Mouse (Mus musculus) cerebellum, adult 8-10 months (tissue): ENCODE data around the gene Fbxo17.

Experiments used
- DNase-seq: peaks from one replicate; pipeline ENCODE4 v3.0.0; 2022

The Fbxo17 gene

DNA sequence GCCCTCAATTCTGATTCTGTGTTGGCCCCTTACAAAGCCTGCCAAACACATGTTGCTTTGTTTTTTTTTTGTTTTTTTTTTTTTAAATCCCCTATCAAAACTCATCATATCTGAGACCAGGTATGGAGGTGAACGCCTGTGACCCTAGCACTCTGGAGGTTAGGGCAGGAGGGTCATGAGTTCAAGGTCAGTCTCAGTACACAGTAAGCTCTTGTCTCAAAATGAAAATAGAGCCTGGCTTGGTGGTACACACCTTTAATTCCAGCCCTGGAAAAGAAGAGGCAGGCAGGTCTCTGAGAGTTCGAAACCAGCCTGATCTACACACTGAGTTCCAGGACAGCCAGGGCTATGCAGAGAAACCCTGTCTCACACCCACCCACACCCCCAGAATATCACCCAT is 3.0 kb downstream of the Fbxo17 start:
- no peak for DNase-seq

DNA sequence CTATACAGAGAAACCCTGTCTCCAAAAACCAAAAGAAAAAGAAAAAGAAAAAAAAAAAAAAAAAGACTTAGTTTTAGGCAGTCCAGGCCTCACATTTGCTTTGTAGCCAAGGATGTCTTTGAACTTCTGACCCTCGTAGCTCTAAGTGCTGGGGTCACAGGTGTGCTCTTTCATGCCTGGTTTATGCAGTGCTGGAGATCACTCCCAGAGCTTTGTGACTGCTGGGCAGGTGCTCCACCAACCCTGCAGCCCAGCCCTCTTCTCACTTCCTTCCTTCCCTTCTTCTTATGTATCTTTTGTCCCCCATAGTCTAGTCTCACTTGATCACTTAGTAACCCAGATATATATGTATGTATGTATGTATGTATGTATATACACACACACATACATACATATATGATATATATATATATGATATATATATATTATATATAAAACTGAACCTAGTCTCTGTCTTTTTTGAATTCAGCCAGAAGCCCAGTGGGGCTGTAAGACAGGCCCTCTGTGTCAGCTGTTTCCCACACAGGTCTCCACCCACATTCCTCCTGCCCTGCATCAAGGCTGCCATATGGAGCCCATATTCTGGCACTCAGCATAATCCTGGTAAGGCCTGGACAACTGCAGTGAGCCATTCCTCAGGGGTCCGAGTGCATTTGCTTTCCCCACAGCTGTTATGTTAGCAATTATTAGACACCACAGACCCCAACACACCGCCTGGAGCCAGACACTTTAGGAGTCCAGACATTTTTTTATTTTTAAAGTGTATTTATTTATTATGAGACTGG is 4.3 kb downstream of the Fbxo17 start:
- DNase-seq = no peak

DNA sequence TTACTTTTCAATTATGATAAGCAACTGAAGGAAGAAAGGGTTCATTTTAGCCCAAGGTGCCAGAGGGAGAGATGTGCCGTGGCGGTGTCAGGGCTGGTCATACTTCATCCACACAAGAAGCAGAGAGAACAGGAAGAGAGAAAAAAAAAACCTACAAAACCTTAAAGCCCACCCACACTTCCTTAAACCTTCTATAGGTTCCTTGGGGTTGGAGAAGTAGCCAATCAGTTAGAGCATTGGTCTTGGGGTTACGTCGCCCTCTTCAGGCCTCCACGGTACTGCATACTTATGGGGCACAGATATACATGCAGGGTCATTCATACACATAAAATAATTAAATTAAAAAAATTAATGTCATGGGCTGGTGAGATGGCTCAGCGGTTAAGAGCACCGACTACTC is 5.5 kb downstream of the Fbxo17 start:
- DNase-seq = no peak

DNA sequence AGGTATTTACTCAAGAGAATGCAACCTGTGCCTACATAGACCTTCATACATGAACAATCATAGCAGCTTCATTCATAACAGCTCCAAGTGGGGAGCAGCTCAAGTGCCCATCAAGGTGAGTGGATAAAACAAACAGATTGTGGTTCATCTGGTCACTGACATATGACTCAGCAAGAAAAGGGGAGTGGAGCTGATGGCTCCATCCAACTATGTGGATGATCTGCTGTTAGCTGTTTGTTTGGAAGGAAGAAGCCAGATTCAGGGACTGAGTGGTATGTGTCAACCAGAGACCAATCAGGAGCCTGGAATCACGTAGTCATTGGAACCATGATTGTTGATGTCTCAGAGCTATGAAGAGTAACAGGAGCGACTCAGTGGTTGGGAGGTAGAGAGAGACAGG is 8.0 kb downstream of the Fbxo17 start:
- no peak for DNase-seq

DNA sequence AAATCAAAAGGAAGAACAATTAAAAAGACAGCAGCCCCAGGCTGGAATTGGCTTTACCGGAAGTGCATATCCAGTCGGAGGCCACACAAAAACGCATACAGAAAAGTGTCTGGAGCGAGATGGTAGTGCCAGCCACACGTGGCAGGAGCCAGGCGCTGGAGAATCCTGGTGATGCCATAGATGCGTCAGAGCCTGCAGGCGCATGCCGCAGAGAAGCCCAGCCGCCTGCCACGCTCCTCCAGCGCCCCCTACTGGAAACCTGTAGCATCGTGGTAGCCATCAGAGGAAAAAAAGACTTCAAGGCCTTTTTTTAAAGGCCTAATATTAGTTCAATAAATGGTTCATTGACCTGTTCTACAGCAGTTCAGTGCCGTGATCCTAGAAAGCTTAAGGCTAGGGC is 10.0 kb downstream of the Fbxo17 start:
- DNase-seq = peak; percentile 84

DNA sequence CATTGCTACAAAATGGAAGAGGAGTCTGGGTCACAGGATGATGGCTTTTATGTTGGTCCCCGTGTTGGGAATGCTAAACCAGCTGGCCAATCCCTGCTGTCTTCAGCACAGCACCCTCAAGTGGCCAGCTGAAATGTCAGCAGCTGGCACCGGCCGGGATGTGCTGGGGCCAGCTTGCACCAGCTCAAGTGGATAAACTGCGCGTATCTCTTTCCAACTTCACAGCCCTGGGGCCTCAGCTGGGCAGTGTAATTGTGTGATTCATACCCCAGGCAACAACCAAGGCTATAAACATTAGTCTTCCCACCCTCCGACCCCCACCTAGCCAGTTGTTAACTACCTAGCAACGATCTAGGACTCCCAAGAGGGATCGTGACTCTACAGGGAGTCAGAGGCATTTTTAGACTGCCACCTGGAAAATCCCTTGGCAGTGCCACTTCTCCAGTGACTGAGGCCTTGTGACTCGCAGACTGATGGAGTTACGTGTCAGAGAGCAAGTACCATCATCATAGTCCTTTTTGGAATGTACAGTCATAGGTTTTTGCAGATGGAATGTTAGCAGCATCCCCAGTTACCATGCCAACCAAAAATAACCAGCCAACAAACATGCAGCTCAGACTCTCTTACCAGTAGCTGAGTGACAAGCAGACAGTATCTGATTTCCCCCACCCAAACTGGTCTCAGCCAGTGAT is 11.2 kb downstream of the Fbxo17 start:
- no peak for DNase-seq

DNA sequence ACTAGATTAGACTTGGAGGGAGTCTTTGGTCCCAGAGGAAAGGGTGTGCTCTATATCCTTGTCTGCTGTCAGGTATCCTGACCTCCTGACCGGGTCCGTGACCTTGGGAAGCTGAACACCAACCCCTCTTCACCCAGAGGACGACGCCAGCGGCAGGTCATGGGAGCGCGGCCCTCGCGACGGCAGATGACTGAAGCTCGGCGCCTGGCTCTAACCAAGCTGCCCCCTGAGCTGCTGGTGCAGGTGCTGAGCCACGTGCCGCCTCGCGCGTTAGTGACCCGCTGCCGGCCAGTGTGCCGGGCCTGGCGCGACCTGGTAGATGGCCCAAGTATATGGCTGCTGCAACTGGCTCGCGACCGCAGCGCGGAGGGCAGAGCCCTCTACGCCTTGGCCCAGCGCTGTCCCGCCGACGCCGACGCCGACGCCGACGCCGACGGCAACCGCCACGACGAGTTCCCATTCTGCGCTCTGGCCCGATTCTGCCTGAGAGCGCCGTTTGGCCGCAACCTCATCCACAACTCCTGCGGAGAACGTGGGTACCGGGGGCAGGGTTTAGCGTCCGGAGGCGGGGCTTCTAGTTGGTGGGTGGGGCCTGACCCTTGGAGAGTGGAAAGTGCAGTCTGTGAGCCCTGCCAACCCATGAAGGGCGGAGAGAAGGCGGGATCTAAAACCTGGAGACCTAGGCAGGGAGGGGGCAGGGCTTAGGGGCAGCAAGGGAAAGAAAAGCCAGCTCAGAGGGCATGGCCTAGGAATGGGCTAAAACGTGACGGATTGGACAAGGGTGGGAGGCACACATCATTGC is 15.9 kb downstream of the Fbxo17 start:
- DNase-seq = peak; percentile 58

DNA sequence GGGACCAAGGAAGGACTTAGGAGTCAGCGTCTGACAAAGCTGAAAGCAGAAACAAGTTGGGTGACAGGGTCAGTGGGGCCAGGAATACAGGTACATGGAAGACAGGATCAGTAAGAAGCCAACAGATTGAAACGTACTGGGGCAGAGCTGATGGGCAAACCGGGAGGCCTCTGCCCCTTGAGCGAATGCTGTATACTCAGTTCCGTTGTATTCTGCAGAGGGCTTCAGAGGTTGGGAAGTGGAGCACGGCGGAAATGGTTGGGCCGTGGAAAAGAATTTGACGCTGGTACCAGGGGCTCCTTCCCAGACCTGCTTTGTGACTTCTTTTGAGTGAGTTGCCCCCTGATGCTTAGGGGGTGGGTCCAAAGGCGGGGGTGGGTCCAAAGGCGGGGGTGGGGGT is 16.6 kb downstream of the Fbxo17 start:
- no peak for DNase-seq

DNA sequence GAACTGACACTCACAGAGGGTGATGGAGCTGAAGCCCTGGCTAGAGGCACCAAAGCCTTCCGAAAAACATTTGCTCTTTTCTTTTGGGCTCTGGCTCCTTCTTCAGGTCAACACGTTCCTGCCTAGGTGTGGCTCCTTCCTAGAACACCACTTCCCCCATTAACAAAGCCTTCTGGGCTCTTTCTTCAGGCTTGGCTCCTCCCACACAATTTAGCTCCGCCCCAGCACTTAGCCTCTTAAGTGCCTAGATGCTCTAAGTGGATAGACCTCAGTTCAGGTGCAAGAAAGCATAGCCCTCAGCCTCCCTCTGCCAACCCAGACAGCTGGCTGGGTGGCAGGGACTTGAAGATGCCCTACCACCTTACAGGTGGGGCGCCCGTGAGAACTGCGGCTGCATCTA is 19.1 kb downstream of the Fbxo17 start:
- no peak for DNase-seq

DNA sequence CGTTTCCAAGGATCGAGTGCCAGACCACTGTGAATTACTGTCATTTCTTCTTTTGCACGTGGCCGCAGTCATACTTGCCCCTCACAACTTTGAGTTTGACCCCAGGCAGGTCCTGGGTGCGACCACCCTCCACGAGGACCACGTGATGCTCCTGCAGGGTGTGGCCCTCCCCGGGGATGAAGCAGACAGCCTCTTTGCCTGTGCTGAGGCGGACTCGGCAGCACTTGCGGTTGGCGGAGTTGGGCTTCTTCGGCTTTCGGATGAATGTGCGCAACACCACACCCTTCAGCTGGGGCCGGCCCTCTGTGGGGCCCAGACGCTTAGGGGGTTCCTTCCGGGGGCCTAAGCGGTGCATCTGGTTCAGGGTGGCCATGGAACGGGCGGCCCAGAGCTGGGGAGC is 23.2 kb downstream of the Fbxo17 start:
- no peak for DNase-seq

DNA sequence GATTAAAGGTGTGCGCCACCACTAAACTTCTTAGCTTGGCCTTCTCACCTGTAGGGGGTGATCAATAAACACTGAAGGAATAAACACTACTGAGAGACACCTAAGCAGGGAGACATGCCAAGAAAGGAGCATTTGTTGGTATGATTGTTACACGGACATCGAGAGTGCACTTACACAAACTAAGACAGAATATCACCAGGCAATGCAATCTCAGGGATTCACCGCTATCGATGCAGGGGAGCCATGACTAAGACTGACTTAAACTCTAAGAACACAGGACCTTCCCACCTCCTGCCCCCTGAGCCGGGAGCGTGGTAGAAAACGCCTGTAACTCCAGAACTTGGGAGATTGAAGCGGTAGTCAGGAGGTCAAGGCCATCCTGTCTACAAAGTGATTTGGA is 24.3 kb downstream of the Fbxo17 start:
- DNase-seq = no peak

DNA sequence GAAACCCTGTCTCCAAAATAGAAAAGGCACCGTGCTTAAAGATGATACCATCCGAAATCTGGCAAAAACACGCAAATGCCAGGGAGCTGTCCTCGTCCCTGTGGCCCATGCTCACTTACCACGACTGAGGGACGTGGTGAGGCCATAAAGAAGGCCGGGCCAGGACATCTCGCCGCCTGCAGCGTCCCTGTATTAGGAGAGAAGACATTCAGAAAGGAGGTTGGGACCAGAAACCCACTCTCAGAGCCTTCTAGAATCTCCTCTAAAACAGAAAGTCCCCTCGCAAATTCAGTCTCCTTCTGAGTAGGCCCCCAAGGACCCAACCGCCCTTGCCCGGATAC is 24.7 kb downstream of the Fbxo17 start:
- DNase-seq = no peak

DNA sequence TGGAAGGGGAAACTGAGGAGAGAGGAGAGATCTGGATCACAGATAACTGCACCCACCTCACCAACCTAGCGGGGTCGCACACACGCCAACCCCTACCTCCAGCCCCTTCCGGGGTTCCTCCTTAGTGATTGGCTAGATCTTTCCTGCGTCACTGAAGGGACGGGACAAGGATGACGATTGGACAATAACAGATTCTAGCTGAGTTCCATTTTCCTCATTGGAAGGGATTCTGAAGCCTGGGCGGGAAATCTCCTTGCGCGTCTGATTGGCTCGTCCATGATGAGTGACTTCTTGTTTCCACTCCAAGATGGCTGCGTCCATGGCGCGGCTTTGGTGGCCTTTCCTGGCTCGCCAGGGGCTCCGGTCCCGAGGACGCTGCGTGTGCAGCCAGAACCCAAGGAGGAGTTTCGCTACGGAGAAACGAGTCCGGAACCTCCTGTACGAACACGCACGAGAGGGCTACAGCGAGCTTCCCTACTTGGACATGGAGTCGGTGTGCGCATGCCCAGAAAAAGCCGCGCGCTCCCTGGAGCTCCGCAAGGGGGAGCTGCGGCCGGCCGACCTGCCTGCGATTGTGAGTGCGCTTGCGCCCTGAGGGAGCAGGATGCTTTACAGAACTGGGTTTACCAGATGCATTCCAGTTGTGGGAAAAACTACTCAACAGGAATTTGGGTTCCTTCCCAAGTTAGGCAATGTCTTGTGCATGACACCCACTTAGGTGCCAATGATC is 25.3 kb downstream of the Fbxo17 start, which contains the start of the genes Mrps12 and Sars2:
Gene Mrps12 (minus strand): TSS at position 112 of the 730 bp plus-strand sequence.
Gene Sars2 (plus strand): TSS at position 284 of the 730 bp plus-strand sequence.
- DNase-seq = peak; percentile 97

DNA sequence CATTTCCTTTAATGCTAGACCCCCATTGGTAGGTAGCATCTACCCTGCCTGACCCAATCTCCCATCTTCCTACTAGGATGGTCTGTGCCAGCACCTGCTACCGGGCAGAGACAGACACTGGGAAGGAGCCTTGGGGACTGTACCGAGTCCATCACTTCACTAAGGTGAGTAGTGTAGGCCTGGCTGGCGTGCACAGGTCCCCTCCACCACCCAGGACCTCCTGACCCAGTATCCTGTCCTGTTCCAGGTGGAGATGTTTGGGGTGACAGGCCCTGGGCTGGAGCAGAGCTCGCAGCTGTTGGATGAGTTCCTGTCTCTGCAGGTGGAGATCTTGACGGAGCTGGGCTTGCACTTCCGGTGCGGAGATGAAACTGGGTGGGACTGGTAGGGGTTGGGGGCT is 33.3 kb downstream of the Fbxo17 start:
- DNase-seq = no peak

DNA sequence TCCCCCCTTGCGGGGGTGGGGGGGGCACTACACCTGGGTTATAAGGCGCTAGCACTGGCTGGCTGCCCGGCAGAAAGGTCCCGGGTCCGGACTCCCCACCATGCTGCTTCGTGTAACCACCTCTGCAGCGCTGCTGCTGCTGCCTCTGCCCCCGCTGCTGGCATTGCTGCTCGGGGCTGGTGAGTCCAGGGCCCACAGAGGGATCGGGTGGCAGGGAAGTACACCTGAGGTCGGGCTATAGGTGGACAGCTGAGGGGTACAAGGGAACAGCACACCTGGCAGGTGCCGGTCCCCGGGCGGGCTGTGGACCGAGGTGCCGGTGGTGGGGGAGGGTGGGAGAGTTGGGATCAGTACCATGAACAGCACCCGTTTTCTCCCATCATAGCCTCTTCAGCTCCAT is 39.5 kb downstream of the Fbxo17 start, which contains the start of gene Ccer2:
Gene Ccer2 (plus strand): TSS at position 96 of the 400 bp plus-strand sequence.
- DNase-seq = no peak

DNA sequence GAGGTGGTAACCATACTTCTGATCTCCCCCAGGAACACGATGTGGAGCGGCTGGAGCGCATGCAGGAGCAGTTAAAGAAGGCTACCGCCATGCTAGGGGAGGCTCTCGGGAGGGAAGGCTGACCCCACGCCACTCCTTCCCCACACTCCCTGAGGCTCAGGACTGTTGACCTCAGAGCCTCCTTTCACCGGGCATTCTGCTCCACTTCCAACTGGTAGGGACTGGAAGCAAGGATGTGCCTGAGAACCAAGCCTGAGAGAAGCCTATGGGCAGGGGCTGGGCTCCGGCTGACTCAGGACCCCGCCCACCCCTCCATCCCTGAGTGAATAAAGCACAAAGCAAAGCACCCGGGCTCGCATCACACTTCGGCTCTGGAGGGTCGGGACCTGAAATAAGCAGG is 42.0 kb downstream of the Fbxo17 start:
- no peak for DNase-seq

DNA sequence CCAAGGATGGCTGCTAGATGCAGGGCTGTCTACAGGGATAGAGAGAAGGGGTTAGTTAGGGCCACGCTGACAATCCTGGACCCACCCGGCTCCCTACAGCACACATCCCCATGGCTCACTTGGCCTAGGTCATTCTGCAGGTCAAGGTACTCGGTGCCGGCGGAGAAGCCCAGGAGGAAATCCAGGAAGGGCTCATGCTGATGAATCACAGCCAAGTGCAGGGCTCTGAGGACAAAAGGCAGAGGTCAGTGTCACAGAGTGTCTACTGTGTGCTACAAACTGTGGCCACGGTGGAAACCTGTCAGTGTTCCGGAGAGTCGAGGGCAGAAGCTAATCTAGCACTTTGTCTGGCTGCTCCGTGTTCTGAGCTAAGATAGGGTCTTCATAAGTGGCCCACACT is 45.3 kb downstream of the Fbxo17 start:
- no peak for DNase-seq

DNA sequence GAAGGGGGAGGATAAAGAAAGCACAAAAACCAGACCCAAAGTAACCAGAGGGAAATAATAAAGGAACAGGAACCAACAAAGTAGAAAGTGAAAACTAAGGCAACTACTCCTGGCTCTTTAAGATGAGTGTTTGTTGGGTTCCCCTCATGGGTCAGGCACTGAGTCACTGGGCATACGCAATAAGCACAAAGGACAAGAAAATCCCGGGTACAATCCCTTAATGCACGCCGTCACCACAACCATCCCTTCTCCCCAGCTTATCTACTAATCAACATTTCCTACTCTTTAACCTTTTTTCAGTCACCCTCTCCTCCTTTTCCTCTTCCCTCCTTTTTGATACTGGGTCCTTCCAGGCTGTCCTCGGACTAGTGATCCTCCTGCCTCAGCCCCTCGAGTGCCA is 48.6 kb downstream of the Fbxo17 start:
- DNase-seq = no peak

DNA sequence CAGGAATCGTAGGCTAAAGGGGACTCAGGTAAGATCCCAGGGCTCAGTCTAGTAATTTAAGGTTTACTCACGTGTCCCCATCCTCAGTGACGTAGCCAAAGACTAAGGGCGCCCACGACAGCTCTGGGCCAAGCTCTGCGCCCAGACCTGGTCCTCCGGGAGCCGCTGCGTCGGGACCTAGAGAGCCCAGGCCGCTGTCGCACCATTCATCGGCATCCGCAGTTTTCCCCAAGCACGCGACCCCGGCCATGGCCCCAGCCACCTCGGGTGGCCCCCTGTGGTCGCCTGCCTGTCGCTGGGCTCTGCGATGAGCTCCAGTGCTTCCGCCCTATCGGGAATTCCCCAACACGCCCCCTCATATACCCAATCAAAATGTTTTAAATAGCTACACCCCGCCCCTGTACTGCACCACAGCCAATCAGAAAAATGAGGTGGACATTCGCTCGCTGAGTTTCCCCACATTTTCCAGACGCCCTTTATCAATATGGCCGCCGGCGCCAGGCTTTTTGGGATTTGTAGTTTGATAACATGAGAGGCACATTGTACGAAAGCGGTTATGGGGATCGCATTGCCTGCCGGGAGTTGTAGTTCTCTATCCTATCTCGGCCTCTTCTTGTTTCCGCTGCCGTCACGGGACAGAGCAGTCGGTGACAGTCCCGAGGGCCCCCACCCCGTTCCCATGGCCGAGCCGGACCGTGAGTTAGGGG is 49.7 kb downstream of the Fbxo17 start, which contains the start of gene Sirt2:
Gene Sirt2 (plus strand): TSS at position 563 of the 707 bp plus-strand sequence.
- DNase-seq = peak; percentile 97

DNA sequence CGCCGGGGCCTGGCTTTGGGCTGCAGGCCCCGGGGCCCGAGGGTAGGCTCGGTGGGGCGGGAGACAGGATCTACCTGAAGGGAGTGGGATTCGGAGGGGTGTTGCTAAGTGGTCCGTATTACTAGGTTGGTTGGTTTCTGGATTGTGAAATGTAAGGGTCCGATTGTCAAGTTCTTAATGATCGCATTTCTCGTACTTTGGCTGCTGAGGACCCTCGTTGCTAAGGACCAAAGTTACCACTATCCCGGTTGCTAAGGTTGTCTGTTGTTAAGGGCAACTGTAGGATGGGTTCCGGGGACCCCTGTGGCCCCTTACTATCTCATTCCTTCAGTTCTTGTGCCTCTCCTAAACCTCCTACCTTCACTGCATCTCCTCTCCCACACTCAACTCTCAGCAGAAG is 50.3 kb downstream of the Fbxo17 start:
- no peak for DNase-seq

DNA sequence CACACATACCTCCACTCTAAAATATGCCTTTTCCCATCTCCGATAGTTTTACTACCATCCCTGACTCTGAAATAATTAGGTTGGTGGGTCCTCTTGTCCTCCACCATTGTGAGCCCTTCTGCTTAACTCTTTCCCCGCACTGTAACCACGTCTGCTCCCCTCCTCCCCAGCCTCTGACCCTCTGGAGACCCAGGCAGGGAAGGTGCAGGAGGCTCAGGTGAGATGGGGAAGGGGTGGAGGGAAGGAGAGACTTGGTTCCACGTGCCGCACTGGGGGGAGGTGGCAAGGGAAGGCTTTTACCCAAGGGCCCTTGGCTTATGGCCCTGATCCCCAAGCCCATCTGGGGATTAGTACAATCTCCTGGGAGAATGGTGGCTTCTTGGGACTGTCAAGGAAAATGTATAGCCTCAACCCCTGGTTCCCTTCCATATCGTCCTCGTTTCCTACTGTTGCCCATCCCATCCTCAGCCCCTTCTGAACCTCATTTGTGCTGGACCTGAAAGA is 50.9 kb downstream of the Fbxo17 start, which contains the start of gene Nfkbib:
Gene Nfkbib (minus strand): TSS at position 51 of the 504 bp plus-strand sequence.
- DNase-seq = peak; percentile 35
